Mouse (Mus musculus) cortical plate, adult 2 months (tissue): ENCODE measurements around the gene Smg5.

Experiments used
- CTCF ChIP-seq: fragments of 200-500 bp; IDR thresholded peaks from 2 replicates; pipeline ENCODE4 v1.5.1; 2011; ENCODE audit warnings: mild to moderate bottlenecking, control low read depth, low read length; ENCODE audit not compliant: insufficient read depth; ENCODE audit errors: extremely low read depth
- POLR2A ChIP-seq: fragments of 200-500 bp; IDR thresholded peaks from 2 replicates; pipeline ENCODE4 v1.6.1; 2011; ENCODE audit warnings: mild to moderate bottlenecking, low read length, control low read depth; ENCODE audit not compliant: insufficient read depth; ENCODE audit errors: extremely low read depth

GRCm38 (mm10) chr3:88395288-88395687 is 59.2 kb downstream of the Smg5 start:
- no peak for TF ChIP-seq CTCF
- TF ChIP-seq POLR2A: no peak
